Mouse (Mus musculus): ENCODE measurements around the gene Pate4.
A peak's percentile ranks its signal among the peaks of the same experiment; 100 is the strongest.
"Not testable (repeated sequence)": the region's sequence is repeated elsewhere in the genome, so short reads cannot be mapped to it uniquely, and the experiment has no call there.

Pate4 gene

DNA sequence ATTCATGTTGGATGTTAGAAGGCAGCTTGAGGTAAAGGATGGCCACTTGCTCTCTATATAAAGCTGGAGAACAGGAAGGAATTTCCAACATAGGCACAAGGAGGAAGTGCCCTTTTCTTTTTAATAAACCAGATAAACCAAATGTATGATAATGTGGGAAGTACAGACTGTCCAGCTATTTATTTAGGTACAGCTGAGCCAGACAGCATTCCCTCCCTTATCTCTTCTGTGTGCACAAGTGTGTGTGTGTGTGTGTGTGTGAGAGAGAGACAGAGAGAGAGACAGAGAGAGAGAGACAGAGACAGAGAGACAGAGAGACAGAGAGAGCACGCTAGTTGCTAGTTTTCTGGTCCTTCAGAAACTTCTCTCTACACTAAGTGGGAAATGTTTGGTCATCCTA is at the start of gene Pate4:
TSS of gene Pate4 (minus strand) at position 101 of the 400 bp plus-strand sequence.
- no peak for DNase-seq (ENCODE audit: low read depth, low spot score)

DNA sequence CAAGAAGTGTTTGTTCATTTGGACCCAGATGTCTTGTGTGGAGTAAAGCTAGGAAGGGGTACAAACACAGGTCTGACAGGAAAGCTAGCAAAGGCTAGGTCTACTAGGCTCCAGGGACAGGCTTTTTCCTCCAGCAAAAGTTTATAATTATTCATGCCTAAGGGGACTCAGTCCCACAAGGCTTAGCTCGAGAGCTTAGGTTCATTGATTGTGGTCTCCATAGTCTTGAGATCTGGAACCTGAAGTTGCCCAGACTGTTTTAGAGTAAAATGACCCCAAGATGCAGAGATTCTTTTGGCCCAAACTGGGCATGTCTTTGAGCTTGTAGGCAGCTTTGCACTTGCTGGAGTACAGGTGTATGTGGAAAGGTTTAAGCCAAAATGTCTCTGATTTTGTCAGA is 36.4 kb upstream of the Pate4 start, which contains the start of gene Pate3:
TSS of gene Pate3 (minus strand) at position 101 of the 400 bp plus-strand sequence.
- DNase-seq (ENCODE audit: low read depth, low spot score) = no peak

DNA sequence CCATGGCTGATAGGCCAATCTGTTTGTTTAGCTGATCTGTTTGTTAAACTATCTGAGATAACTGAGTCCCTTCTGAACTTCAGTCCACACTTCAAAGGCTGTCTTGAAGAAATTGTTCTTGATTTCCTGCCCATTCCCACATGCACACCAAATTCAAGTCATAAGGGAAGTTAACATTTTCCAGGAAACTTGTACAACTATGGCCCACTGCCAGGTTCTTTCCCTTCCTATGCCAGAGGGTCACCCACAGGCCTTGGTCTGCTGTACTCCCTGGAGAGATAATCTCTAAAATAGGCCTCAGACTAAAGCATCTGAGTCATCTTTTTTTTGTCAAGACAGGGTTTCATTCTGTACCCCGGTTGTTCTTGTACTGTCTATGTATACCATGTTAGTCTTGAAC is 21.2 kb upstream of the Pate4 start:
- no peak for DNase-seq (ENCODE audit: low read depth, low spot score)

DNA sequence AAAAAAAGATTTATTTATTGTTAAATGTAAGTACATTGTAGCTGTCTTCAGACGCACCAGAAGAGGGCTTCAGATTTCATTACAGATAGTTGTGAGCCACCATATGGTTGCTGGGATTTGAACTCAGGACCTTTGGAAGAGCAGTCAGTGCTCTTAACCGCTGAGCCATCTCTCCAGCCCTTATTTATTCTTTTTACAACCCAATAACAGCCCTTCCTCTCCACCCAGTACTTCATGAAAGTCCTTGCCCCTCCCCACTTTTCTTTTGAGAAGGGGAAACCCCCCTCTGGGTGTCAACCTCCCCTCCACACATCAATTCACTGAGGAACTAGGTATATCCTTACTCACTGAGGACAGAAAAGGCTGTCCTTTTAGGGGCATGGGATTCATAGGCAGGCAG is 5.0 kb upstream of the Pate4 start:
- not testable (repeated sequence) for DNase-seq (ENCODE audit: low read depth, low spot score)

DNA sequence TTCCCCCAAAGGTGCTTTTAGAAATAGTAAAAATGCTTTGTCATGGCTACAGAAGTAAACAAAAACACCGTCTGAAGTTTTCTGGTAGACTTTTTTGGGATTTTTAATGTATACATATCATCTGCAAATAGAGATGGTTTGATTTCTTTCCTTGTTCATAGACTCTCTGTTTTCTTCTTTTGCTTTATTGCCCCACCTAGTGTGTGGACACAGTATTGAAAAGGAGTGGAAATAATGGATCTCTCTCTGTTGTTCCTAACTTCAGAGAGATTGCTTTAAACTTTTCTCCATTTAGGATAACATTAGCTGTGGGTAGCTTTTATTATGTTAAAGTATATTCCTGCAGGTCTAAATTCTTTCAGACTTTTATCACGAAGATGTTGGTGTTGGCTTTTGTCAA is 2.3 kb upstream of the Pate4 start:
- DNase-seq (ENCODE audit: low read depth, low spot score) = no peak

DNA sequence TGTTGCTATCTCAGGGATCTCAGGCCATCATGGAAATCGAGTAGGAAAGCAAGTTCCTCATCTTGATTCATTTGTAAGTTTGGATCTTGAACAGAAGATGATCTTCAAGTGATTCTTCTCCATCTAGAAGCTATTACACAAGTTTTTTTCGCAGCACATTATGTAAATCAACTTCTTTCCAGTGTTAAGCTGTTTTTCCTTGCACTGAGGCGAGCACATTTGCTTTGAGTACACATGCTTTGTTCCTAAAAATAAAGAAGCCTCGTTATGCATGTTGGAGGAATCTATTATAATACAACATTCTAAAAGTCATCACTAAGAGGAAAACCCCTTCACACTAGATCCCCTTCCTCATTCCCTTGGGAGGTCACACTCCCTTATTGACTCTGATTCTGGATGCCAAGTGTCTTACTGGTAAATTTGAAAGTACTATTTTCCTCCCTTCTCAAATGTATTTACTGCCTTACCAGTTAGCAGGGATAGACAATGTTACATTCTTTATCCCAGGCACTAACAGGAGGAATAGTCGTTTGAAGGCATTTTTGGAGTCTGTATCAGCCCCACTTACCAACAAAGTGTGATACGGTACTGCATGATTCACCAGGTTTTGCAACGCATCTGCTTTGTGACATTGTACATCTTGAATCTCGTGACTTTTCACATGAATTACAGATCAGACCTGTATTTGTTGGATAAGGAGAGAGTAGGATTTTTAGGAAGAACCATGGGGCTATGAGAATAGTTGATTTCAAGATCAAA is 3.9 kb downstream of the Pate4 start:
- DNase-seq (ENCODE audit: low read depth, low spot score) = no peak

DNA sequence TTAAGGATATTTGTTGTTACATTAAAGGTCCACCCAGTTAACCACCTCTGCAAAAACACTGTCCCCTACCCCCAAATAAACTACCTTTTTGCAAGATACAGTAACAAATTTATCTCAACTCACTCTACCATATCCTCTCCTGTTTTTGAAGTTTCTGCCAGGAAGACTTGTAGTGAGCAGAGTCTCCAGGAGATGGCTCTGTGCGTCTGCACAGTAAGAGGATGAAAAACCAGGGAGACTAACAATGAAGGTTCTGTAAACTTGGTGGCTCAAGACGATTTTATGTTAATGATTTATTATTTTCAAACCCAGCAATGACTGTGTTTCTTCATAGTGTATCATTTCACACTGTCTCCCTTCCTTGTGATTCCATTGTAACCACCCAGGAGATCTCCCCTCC is 18.8 kb downstream of the Pate4 start:
- no peak for DNase-seq (ENCODE audit: low read depth, low spot score)

DNA sequence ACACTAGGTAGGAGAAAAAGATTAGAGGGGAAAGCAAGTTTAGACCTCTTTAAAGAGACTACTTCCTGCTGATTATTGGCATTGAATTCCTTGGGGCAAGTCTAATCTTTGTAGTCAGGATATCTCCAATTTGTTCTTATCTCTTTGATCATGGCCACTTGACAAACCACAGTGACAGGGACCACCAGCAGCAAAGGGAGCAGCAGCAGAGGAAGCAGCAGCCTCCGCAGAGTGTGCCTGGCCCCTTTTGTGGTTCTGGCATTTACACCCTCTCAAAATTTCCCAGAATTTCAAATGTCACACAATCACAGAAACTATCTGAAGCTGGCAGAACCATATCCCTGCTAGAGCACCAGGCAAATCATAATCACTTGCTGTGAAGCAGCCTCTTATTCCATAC is 24.1 kb downstream of the Pate4 start:
- DNase-seq (ENCODE audit: low read depth, low spot score) = no peak

DNA sequence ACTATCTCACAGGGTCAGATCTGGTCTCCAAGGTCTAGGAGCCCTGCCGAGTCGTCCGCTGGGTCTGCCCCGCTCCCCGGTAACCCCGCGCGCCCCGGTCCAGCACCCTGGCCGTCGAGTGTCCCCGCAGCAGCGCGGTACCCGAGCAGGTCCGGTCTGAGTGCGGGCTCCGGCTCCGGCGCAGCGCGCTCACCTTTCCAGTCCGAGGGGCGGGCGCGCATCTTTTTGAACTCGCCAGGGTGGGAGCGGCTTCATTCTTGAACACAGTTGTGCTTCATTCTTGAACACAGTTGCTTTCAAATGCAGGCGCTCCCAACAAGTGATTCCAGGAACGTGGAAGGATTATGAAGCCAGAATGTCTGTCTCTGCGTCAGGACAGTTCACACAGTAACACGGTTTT is 37.3 kb downstream of the Pate4 start:
- DNase-seq (ENCODE audit: low read depth, low spot score) = no peak

DNA sequence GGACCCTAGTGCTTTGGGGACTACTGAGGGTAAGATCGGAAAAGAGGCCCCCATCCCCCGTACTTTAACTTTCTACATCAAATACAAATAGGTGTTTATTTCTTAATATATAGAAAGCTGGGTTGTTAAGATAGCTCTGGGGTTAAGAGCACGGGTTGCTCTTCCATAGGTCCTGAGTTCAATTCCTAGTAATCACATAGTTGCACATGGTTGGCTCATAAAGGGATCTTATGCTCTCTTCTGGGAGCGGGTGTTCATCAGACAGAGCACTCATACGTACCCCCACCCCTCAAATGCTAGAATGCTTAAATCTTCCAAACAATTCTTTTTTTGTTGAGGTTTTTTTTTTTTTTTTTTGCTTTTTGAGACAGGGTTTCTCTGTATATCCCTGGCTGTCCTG is 41.1 kb downstream of the Pate4 start:
- DNase-seq (ENCODE audit: low read depth, low spot score) = peak; percentile 19

DNA sequence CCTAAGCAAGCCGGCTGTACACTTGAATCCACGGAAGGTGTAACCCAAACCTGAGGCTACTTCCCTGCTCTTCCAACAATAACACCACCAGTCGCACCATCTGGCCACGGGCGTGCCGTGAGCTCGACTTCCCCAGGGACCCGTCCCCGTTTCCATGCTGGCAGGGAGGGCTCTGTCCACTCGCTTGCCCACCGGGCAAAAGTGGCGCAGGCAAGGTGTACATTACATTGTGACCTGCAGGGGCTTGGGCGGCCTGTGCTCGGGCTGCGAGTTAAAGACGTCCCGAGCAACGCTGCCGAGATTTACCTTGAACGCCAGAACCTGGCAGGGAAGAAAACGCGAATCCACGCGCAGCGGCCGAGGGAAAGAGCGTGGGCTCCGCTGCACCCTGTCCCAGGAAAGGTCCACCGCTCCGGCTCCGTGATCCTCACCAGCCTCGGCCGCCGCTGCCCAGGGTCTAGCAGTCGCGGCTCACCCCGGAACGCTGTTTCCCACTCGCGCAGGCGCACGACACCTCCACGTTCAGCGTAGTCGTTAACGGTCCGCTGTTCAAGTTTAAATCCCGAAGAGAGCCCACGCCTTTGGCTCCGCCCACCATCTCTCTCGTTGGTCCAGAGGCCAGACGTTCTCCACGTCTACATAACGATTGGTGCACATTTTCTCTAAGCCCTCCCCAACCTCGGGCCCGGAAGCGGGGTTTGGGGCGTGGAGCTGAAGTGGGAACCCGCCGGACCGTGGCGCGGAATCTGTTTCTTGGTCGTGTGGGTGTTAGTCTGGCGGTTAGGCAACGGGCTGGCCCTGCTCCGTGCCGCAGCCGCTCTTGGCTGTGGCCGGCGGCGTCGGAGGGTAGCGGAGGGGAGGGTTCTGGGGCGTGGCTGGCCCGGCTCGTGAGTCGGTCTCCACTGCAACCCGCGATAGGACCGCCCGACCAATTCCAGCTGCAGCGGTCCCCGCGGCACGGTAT is 41.9 kb downstream of the Pate4 start, which contains the start of the genes Pate2 and Hyls1:
TSS of gene Pate2 (plus strand) at position 714 of the 964 bp plus-strand sequence.
TSS of gene Hyls1 (minus strand) at position 828 of the 964 bp plus-strand sequence.
- peak; percentile 96 for DNase-seq (ENCODE audit: low read depth, low spot score)

DNA sequence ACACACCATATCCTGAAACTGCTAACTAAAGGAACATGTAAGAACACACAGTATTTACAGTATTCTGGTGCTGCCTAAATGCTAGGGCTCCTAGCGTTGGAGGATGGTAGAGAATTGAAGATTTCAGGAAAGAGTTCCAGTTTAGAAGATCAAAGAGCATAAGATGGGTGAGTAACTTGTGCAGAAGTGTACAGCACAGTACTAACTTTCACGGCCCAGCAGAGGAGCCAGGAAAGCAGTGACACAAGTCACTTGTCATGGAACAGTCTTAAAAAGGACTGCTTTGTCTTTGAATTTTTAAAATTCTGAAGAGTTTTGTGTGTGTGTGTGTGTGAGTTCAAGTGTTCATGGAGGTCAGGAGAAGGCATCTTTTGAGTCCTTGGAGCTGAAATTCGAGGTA is 43.7 kb downstream of the Pate4 start:
- no peak for DNase-seq (ENCODE audit: low read depth, low spot score)

DNA sequence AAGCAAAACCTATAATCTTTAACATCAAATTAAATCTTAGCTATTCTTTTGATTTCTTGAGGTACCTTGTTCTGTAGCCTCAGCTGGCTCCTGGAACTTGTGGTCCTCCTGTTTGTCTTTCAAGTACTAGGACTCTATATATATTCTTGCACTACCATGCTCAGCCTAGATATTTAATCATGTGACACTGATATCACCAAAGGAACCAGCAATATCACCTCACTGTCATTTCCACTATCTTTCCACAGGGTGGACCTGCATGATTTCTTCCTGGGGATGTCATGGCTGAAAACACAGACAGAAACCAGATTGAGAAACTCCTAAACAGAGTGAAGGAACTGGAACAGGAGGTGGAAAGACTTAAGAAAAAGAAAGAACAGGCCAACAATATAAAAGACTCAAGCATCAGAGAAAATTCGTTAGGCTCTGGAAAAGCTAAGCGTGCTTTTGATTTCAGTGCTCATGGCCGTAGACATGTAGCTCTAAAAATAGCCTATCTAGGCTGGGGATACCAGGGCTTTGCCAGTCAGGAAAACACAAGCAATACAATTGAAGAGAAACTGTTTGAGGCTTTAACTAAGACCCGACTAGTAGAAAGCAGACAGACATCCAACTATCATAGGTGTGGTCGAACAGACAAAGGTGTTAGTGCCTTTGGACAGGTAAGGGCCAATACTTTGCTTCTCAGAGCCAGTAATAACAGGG is 47.1 kb downstream of the Pate4 start:
- DNase-seq (ENCODE audit: low read depth, low spot score) = no peak

DNA sequence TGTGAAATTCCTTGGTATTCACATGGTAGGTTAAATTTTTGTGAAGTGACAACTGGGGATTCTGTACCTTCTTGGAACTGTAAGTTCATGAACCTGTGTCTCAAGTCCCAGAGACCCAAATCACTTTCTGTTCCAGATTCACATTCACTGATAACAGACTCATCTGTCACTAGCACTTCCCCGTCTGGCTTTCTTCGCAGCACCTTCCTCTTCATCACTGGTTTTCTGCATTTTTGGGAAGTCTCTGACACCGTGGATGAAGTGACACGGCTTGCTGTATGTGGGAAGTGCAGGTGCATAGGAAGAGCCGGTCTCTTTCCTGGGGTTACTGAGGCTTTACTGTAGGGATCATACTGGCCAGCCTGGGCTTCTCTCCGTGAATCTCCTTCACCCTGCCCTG is 50.2 kb downstream of the Pate4 start:
- no peak for DNase-seq (ENCODE audit: low read depth, low spot score)

DNA sequence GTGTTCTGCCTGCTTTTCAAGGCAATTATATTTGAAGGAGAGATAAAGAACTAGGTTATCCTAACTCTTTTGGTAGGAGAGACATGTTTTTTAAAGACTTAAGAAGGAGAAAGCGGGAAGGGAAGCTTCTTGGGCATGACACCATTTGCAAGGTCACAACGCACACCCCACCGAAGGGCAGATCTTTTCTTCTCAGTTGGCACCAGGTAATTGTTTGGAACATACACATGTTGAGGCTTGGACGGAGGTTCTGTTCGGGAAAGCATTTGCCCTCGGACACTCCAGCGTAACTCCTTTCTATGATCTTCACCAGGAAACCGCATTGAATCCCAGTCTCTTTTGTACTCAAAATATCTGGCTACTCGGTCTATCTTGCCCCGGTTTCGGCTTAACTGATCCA is 50.7 kb downstream of the Pate4 start:
- no peak for DNase-seq (ENCODE audit: low read depth, low spot score)

DNA sequence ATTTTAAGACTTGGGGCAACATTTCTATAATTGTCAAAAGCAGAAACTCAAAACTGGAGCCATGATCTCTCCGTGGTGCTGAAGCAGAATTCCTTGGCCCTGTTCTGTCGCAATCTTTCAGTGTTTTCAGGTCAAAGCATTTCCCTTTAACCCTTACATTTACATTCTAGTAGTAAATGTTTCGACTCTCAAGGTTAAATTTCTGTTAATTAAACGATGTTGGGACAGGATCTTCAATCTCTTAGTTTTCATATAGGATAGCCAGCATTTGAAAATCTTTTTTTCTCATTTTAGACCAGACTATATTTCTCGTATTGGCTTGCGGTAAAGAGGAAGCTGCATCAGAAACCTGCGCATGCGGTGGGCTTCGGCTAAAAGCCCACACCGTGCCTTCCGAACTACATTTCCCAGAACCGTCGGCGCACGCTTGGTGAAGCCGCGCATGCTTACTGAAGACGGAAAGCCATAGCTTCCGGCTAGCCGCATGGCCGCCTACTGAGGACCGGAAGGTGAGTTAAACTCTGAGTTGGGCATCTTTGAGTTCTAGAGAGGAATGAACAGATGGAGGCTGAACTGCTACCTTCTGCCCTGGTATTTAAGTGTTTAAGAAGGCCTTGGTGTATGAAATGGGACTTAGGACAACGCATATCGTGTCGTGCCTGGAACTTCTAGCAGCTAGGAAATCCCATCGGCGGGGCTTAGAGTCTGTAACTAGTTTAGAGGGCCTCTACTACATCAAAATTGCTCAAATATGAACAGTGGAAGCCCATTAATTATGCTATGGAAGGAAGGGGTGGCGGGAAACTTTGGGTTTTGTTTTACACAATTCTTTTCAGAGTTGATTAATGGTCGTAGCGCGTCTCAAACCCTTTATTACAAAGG is 52.5 kb downstream of the Pate4 start:
- peak; percentile 29 for DNase-seq (ENCODE audit: low read depth, low spot score)

DNA sequence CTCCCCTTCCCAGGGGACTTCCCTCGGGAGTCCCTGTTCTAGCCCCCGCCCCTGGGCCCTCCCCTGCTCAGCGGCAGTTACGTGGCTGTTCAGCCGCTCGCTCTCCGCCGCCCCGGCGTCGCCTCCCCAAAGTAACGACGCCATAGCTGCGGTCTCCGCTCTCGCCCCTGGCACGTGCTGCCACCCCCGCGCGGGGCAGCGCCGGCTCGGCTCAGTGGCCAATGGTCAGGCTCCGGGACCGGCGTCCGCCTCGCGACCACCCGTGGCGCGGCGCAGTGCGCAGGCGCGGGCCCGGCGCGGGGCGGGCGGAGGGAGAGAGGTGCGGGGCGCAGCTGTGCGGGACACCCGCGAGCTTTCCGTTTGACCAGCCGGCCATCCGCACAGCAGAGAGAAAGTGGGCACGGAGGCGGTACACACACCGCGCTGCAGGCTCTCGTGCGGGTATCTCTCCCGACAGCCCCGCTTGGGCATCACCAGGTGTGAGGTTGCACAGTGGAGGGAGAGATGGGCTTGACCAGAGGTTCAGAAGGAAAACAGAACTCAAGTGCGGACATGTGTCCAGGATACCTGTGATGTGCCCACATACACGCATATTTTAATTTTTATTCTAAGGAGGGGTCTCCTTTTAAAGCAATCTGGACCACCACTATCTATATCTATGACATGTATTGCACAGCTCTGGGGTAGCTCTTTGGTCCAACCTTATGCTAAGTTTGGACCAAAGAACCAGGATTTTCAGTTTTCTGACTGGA is 53.3 kb downstream of the Pate4 start, which contains the start of the genes Ddx25 and Pus3:
TSS of gene Ddx25 (minus strand) at position 272 of the 752 bp plus-strand sequence.
TSS of gene Pus3 (plus strand) at position 339 of the 752 bp plus-strand sequence.
- DNase-seq (ENCODE audit: low read depth, low spot score) = no peak

All from c-Kit-negative CD71-positive TER-119-positive erythroid progenitor cells, embryonic 14.5 days (primary cell).